Mouse (Mus musculus) forebrain, embryonic 12.5 days (tissue): Measurements from ENCODE around the gene Wfdc5. TPM values are rescaled to one million over a fixed set of nuclear protein-coding genes. Genes with fewer than 3 reads are reported as not detected.
"Not testable (repeated sequence)": the region's sequence is repeated elsewhere in the genome, so short reads cannot be mapped to it uniquely, and the experiment has no call there.

Experiments
- ATAC-seq: fragments of 200-750 bp; cut with Nextera tagmentation; 2 replicates; pipeline ENCODE4 v1.8.0; 2017; ENCODE audit warnings: moderate TSS enrichment; ENCODE audit not compliant: low FRiP score
- H3K27ac ChIP-seq: fragments of 300-500 bp; sonication (generic); 2 replicates; pipeline ENCODE4 v1.5.1; 2016; ENCODE audit warnings: mild to moderate bottlenecking
- H3K27me3 ChIP-seq: fragments of 300-500 bp; sonication (generic); 2 replicates; pipeline ENCODE4 v1.6.1; 2016; ENCODE audit warnings: mild to moderate bottlenecking
- H3K36me3 ChIP-seq: fragments of 300-500 bp; sonication (generic); replicated peaks from 2 replicates; pipeline ENCODE4 v1.6.1; 2016; ENCODE audit warnings: mild to moderate bottlenecking
- H3K4me1 ChIP-seq: fragments of 300-500 bp; sonication (generic); 2 replicates; pipeline ENCODE4 v1.6.1; 2016
- H3K4me2 ChIP-seq: fragments of 300-500 bp; sonication (generic); 2 replicates; pipeline ENCODE4 v1.6.1; 2016; ENCODE audit warnings: mild to moderate bottlenecking, moderate library complexity
- H3K4me3 ChIP-seq: fragments of 300-500 bp; sonication (generic); replicated peaks from 2 replicates; pipeline ENCODE4 v1.5.1; 2016; ENCODE audit warnings: mild to moderate bottlenecking
- H3K9ac ChIP-seq: fragments of 300-500 bp; sonication (generic); 2 replicates; pipeline ENCODE4 v1.6.1; 2016; ENCODE audit warnings: mild to moderate bottlenecking
- H3K9me3 ChIP-seq: fragments of 300-500 bp; sonication (generic); 2 replicates; pipeline ENCODE4 v1.6.1; 2016
- WGBS: fragments of 180-500 bp; shearing (Covaris S2); methylation state at CpG from one replicate; pipeline ENCODE4 v1.1.7; 2016; 5-methylcytosine and 5-hydroxymethylcytosine counted together
- polyA plus RNA-seq: library from polyadenylated mRNA; unstranded; fragments of >200 nt; fragmentation: Nextera tagmentation; extraction: Ambion mirVana; gene quantifications from 2 replicates; pipeline ENCODE4 v1.2.1, GENCODE M21; 2016

The Wfdc5 gene
- not detected in 2 replicates for polyA plus RNA-seq

DNA sequence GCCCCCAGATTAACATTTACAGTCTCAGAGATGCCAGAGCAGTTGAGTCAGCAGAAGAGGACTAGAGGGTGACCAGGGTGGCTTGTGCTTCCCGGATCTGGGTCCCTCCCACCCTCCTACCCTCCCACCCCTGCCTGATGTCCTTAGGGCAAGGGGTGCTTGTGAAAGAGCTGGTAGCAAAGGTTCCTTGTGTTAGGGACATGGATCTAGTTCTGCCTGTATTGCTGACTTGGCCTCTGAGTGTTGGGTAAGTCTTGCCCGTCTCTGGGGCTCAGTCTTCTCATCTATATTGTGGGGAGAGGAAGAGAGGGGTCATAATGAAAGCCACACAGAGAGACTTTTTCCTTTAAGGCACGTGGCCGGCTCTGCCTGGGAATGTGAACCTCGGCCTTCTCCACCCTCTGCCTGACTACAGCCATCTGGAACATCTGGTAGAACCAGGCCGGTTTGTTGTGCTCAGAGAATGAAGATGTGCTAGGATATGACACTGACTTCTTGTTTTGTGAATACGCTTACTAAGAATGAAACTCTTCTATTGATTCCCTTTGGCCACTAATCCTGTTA is at the start of gene Wfdc5:
TSS of gene Wfdc5 (minus strand) at position 51 of the 564 bp plus-strand sequence.
- H3K36me3 ChIP-seq = no peaks in the 10 kb centered on the region
- no peak within 1 kb of the TSS for H3K4me3 ChIP-seq
- H3K9me3 ChIP-seq = no peaks in the 10 kb centered on the region
- H3K27ac ChIP-seq = no peak within 1 kb of the TSS
- no peak within 1 kb of the TSS for H3K9ac ChIP-seq
- H3K4me2 ChIP-seq = no peak within 1 kb of the TSS
- 72% methylated on average over 7 of the region's 7 CpGs for WGBS
- H3K27me3 ChIP-seq = 0 out of 2 replicates have a peak, but pooled peaks cover 2% of the 10 kb centered on the region
- ATAC-seq = no peak
- H3K4me1 ChIP-seq = peaks cover 4% of the 10 kb centered on the region; the same call in 1 of the 2 replicates

DNA sequence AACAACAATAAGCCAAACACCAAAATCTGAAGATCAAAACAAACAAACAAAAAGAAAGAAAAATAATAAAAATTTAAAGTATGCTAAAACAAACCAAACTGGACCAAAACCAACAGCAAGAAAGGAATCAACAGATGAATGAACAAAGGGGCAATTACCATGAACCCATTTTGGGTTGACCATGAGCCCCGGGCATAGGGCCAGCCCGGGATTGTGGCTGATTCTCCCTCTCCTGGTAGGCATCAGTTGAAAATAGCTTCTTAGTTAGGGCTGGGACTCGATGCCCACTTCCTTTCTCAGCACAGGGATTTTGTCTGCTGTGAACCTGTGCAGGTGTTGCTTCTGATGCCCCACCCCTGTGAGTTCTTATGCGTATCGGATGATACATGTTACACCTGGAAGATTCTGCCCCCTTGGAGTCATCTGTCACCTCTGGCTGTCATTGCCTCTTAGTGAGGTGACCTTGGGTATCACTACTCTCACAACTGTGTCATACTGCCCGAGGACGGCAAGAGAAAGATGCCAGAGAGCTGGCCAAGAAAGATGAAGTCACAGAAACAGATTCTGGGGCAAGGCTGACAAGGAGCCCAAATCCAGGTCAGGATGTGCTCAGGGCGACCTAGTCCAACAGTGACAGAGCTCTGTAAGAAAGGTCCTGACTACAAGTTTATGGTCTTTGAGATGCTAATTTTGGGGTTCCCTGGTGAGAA is 46.0 kb upstream of the Wfdc5 start:
- 90% methylated on average over 8 of the region's 8 CpGs for WGBS
- H3K27me3 ChIP-seq = no peaks in the 10 kb centered on the region
- ATAC-seq = no peak
- H3K4me1 ChIP-seq = no peaks in the 10 kb centered on the region
- no peak overlapping the region for H3K9ac ChIP-seq
- H3K9me3 ChIP-seq = no peaks in the 10 kb centered on the region
- no peak overlapping the region for H3K4me2 ChIP-seq
- no peak overlapping the region for H3K4me3 ChIP-seq
- no peak overlapping the region for H3K27ac ChIP-seq
- no peaks in the 10 kb centered on the region for H3K36me3 ChIP-seq

DNA sequence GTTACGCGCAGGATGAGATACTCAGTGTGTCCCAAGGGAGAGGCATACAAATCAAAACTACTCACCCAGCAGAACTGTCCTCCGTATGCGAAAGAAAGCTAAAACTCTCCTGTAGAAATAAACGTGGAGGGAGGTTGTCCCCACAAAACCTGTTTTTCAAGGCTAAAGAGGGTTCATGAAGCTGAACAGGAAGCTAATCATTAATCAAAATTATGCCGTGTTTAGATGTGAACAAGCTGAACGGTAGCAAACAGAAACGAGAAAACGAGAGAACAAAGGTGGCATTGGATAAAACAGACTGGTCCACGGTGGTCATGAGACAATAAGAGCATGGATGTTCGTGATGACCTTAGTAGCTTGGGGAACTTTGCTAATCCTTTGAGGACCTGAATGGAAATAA is 39.0 kb upstream of the Wfdc5 start, which contains the start of gene Wfdc15b:
TSS of gene Wfdc15b (minus strand) at position 139 of the 400 bp plus-strand sequence.
- Histone ChIP-seq H3K27ac (no peak within 1 kb of the TSS), H3K4me3 (no peak within 1 kb of the TSS), H3K36me3 (no peaks in the 10 kb centered on the region), H3K9ac (no peak within 1 kb of the TSS), H3K4me2 (no peak within 1 kb of the TSS), H3K9me3 (no peaks in the 10 kb centered on the region), H3K4me1 (no peaks in the 10 kb centered on the region), H3K27me3 (no peaks in the 10 kb centered on the region)
- no peak for ATAC-seq
- 89% methylated on average over 11 of the region's 11 CpGs for WGBS

DNA sequence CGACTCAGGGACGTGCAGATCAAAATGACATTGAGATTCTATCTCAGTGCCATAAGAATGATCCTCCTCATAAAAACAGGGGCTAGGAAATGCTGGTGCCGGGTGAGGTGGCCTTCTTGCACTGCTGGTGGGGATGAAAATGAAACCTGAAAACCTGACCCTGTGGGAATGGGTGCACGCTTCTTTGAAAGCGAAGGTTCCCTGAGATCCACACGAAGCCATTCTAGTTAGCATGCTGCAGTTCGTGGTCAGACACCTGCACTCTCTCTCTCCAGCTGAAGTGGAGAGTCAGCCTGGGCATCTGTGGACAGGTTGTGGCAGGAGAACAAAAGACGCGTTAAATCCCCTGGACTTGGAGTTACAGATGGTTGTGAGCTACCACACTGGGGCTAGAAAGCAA is 36.8 kb upstream of the Wfdc5 start:
- no peak overlapping the region for H3K4me3 ChIP-seq
- no peaks in the 10 kb centered on the region for H3K4me1 ChIP-seq
- H3K9ac ChIP-seq = no peak overlapping the region
- no peak overlapping the region for H3K27ac ChIP-seq
- H3K27me3 ChIP-seq = no peaks in the 10 kb centered on the region
- no peaks in the 10 kb centered on the region for H3K9me3 ChIP-seq
- no peak overlapping the region for H3K4me2 ChIP-seq
- ATAC-seq = no peak
- 85% methylated on average over 9 of the region's 9 CpGs for whole genome bisulfite sequencing
- no peaks in the 10 kb centered on the region for H3K36me3 ChIP-seq

DNA sequence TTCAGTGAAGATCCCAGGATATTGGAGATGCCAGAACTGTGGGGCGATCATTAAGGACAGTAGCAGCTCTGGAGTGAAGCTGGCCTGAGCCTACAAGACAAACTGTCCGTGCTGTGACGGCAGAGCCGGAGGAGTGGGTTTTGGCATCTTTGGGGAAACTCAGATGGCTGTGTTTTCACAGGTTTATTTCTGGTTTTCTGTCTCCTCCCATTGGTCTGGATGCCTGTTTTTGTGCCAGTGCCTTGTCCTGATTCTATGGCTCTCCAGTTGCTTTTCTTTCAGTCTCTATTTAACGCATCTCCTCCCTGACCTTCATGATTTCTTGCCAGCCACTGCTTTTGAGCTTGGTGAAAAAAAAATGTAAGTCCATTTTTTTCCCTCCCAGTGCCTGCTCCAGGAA is 30.2 kb upstream of the Wfdc5 start:
- no peak overlapping the region for H3K9ac ChIP-seq
- 87% methylated on average over 5 of the region's 5 CpGs for WGBS
- H3K27ac ChIP-seq = no peak overlapping the region
- no peak for ATAC-seq
- no peak overlapping the region for H3K4me2 ChIP-seq
- no peaks in the 10 kb centered on the region for H3K27me3 ChIP-seq
- no peaks in the 10 kb centered on the region for H3K4me1 ChIP-seq
- H3K4me3 ChIP-seq = no peak overlapping the region
- H3K36me3 ChIP-seq = no peaks in the 10 kb centered on the region
- no peaks in the 10 kb centered on the region for H3K9me3 ChIP-seq

DNA sequence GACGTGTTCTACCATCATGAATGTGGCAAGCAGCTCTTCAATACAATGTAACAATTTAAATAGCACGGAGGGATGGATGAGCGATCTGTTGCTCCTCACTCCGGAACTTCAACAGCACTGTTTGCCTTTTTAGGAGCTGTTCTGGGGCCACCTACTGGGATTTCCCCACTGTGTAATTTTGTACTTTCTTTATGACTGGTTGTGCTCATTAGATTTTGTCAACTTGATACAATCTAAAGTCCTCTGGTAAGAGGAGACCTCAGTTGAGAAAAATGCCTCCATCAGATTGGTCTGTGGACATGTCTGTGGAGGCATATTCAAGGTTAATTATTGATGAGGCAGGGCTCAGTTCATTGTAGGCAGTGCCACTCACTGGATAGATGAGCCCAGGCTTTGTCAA is 28.4 kb upstream of the Wfdc5 start:
- no peak overlapping the region for H3K4me2 ChIP-seq
- 83% methylated on average over 4 of the region's 4 CpGs for WGBS

DNA sequence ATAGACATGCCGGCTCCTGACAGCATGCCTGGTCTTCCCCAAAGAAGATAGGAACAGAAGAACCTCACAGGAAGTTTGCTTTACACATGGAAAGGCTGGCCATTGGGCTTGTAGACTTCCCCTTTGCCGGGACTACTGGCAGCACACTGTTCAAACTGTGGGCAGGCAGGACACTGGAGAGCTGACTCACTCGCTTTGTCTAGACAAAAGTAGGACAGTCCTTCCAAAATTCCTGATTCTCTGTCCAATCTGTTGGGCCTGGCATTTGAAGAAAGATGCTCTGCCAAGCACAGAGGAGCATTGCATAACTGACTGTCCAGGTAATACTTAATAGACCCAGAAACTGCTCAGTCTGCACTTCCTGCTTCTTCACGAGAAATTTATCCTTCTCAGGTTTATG is 24.1 kb upstream of the Wfdc5 start:
- H3K36me3 ChIP-seq = no peaks in the 10 kb centered on the region
- H3K9me3 ChIP-seq = no peaks in the 10 kb centered on the region
- H3K27me3 ChIP-seq = no peaks in the 10 kb centered on the region
- H3K4me1 ChIP-seq = no peaks in the 10 kb centered on the region
- no peak for ATAC-seq
- no peak overlapping the region for H3K27ac ChIP-seq
- H3K9ac ChIP-seq = no peak overlapping the region
- 86% methylated on average over 4 of the region's 4 CpGs for WGBS
- no peak overlapping the region for H3K4me2 ChIP-seq
- H3K4me3 ChIP-seq = no peak overlapping the region

More for the DNA sequence above, 28.4 kb upstream of the Wfdc5 start:
- no peak overlapping the region for H3K27ac ChIP-seq
- ATAC-seq = no peak
- no peaks in the 10 kb centered on the region for H3K9me3 ChIP-seq
- H3K4me1 ChIP-seq = no peaks in the 10 kb centered on the region
- H3K36me3 ChIP-seq = no peaks in the 10 kb centered on the region
- no peak overlapping the region for H3K4me3 ChIP-seq
- H3K27me3 ChIP-seq = no peaks in the 10 kb centered on the region
- H3K9ac ChIP-seq = no peak overlapping the region

DNA sequence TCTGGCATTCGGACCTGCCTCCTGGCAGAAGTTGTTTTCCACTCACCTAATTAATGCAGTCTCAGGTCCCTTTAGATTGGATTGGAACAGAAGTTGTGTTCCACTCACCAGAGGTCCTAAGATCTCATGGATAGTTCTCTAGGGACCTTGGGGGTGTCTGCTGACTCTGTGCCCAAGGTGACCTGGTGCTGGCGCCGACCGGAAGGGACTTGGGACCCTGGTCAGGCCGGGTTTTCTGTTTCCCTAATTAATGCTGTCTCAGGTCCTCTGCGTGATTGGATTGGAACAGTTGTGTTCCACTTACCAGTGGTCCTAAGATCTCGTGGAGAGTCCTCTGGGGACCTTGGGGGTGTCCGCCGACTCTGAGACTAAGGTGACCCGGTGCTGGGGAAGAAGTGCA is 23.5 kb upstream of the Wfdc5 start:
- not testable (repeated sequence) for H3K36me3 ChIP-seq, H3K9ac ChIP-seq, H3K4me1 ChIP-seq, H3K27ac ChIP-seq, ATAC-seq, H3K27me3 ChIP-seq, H3K4me3 ChIP-seq, H3K4me2 ChIP-seq, H3K9me3 ChIP-seq
- WGBS = 90% methylated on average over 10 of the region's 10 CpGs

DNA sequence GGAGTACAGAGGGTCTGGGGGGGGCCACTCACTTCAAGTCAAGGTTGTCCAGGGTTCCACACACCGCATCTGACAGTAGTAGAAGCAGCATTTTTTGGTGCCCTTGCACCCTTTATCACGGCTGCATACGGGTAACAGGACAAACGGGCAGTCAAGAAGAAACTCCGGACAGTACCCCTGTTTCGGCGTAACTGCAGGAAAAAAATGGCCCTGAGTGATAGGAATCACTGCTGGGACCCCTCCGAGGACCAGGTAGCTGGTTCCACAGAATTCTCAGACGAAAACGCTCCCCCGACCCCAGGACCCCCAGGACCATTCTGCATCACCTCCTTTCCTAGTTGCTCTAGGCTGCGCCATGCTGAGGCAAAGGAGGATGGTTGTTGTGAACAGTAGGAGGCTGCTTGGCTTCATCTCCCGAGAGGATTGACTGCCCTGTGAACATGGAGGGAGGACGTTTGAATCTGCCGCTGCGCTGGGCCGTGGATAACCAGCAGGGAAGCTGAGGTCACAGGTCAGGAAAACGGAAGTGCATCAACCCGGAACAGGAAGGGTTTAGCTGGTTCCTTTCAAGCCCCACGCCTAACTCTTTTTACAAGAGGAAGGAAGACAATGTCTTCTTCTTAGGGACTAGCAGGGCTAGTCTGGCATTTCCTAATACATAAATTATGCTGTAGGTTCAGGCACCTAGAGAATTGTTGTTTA is 17.2 kb upstream of the Wfdc5 start, which contains the start of gene Wfdc15a:
TSS of gene Wfdc15a (minus strand) at position 505 of the 702 bp plus-strand sequence.
- Histone ChIP-seq H3K4me3 (no peak within 1 kb of the TSS), H3K4me2 (no peak within 1 kb of the TSS), H3K27ac (no peak within 1 kb of the TSS), H3K36me3 (no peaks in the 10 kb centered on the region), H3K9ac (no peak within 1 kb of the TSS), H3K9me3 (no peaks in the 10 kb centered on the region), H3K27me3 (no peaks in the 10 kb centered on the region), H3K4me1 (no peaks in the 10 kb centered on the region)
- no peak for ATAC-seq
- WGBS = 83% methylated on average over 20 of the region's 20 CpGs

DNA sequence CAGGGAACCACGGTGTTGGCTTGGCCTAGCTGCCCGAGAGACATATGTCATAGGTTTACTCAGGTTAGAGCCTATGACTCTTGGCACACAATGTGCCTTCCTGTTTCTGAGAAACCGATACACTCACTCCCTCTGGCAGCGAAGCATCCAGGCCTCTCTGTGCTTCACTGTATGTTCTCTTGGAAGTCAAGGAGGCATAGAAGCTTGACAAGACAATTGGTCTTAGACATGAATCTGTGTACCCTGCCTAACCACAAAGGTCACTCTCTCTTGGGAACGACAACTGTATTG is 14.1 kb upstream of the Wfdc5 start:
- 85% methylated on average over 5 of the region's 5 CpGs for WGBS
- no peak for ATAC-seq
- H3K9me3 ChIP-seq = no peaks in the 10 kb centered on the region
- no peak overlapping the region for H3K4me3 ChIP-seq
- H3K27ac ChIP-seq = no peak overlapping the region
- no peak overlapping the region for H3K9ac ChIP-seq
- H3K27me3 ChIP-seq = no peaks in the 10 kb centered on the region
- no peaks in the 10 kb centered on the region for H3K36me3 ChIP-seq
- H3K4me2 ChIP-seq = no peak overlapping the region
- H3K4me1 ChIP-seq = no peaks in the 10 kb centered on the region

DNA sequence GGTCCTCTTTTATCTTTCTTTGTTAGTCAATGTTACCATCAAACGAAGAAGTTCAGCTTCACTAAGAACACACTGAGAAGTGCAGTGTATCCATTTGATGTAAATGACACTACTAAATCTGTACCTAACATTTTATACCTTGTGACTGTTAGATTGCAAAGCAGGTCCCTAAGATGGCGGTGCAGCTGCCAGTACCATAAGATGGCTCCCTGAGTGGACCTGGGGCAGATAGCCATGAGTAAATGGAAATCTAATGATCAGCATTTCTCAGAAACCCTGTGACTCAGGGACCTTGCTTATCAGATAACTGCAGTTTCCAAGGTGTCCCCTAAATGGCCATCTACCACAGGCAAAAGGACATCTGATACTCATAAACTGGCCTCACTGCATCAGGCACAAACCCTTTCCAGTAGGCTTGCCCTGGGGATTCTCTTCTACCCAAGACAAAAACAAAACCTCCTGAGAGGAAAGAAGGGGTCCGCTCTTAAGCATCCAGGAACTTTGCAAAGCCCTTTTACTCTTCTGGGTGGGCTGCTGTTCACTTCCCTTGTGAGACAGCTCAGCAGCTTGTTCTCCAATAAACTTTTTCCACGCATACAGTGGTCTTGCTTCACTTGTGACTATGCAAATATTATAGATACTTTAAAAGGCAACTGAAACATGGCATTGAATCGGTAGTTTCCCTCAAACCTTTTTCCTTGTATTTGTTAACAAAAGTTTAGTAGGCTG is 13.6 kb upstream of the Wfdc5 start:
- no peak for ATAC-seq
- Histone ChIP-seq H3K27ac (no peak overlapping the region), H3K9ac (no peak overlapping the region), H3K4me3 (no peak overlapping the region), H3K9me3 (no peaks in the 10 kb centered on the region), H3K4me1 (no peaks in the 10 kb centered on the region), H3K27me3 (no peaks in the 10 kb centered on the region), H3K36me3 (no peaks in the 10 kb centered on the region), H3K4me2 (no peak overlapping the region)
- WGBS = 87% methylated on average over 5 of the region's 5 CpGs

DNA sequence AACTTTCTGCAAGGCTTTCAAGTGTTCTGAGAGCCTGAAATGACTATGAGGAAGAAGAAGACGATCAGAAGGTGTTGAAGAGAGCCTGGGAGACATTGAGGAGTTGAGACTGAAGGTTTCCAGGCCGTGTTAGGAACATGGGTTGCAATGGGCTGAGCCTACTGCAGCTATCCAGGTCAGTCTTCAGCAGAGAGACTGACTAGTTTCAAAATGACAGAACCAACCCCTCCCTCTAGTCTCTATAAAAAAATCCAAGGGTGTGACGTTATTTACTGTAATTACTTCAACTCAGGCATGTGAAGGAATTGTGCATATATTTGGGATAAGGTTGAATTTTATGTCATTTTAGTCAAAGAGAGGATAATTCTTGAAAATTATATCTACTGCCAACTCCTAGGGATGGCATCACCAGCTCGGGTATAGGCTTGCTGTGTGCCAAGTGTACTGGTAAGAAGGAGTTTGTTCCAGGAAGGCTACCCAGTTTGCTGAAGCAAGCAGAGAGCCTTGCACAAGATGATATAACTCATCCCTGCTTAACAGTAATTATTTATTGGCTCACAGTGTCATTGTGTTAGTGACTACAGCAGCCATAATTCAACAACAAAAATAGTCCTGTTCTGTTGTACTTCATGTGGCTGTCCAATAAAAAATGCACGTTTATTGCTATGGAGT is 12.6 kb upstream of the Wfdc5 start:
- H3K9me3 ChIP-seq = no peaks in the 10 kb centered on the region
- H3K27me3 ChIP-seq = no peaks in the 10 kb centered on the region
- H3K9ac ChIP-seq = no peak overlapping the region
- no peak overlapping the region for H3K4me3 ChIP-seq
- ATAC-seq = no peak
- H3K4me2 ChIP-seq = no peak overlapping the region
- WGBS = 85% methylated on average over 5 of the region's 5 CpGs
- H3K4me1 ChIP-seq = no peaks in the 10 kb centered on the region
- H3K36me3 ChIP-seq = no peaks in the 10 kb centered on the region
- H3K27ac ChIP-seq = no peak overlapping the region
